Mouse (Mus musculus) heart, embryonic 13.5 days (tissue): ENCODE results near the gene Nipa2. TPM values are rescaled to one million over a fixed set of nuclear protein-coding genes. Genes with fewer than 3 reads are reported as not detected.

Experiments
- ATAC-seq: fragments of 200-750 bp; cut with Nextera tagmentation; 2 replicates; pipeline ENCODE4 v1.8.0; 2017; ENCODE audit warnings: moderate TSS enrichment; ENCODE audit not compliant: insufficient number of reproducible peaks, low FRiP score, low TSS enrichment; ENCODE audit errors: extremely low read depth
- H3K27ac ChIP-seq: fragments of 300-500 bp; sonication (generic); replicated peaks from 2 replicates; pipeline ENCODE4 v1.5.1; 2015; ENCODE audit warnings: moderate library complexity, mild to moderate bottlenecking, inconsistent platforms
- H3K27me3 ChIP-seq: fragments of 300-500 bp; sonication (generic); replicated peaks from 2 replicates; pipeline ENCODE4 v1.6.1; 2015; ENCODE audit warnings: mild to moderate bottlenecking, inconsistent platforms
- H3K36me3 ChIP-seq: fragments of 300-500 bp; sonication (generic); 2 replicates; pipeline ENCODE4 v1.6.1; 2015; ENCODE audit warnings: mild to moderate bottlenecking, inconsistent platforms
- H3K4me1 ChIP-seq: fragments of 300-500 bp; sonication (generic); 2 replicates; pipeline ENCODE4 v1.6.1; 2015; ENCODE audit warnings: inconsistent platforms
- H3K4me2 ChIP-seq: fragments of 300-500 bp; sonication (generic); 2 replicates; pipeline ENCODE4 v1.6.1; 2015; ENCODE audit warnings: inconsistent platforms, mild to moderate bottlenecking, moderate library complexity
- H3K4me3 ChIP-seq: fragments of 300-500 bp; sonication (generic); 2 replicates; pipeline ENCODE4 v1.5.1; 2015; ENCODE audit warnings: moderate library complexity, mild to moderate bottlenecking, inconsistent platforms
- H3K9ac ChIP-seq: fragments of 300-500 bp; sonication (generic); 2 replicates; pipeline ENCODE4 v1.6.1; 2015; ENCODE audit warnings: inconsistent platforms, mild to moderate bottlenecking, moderate library complexity
- H3K9me3 ChIP-seq: fragments of 300-500 bp; sonication (generic); 2 replicates; pipeline ENCODE4 v1.6.1; 2016; ENCODE audit warnings: inconsistent platforms
- WGBS: fragments of 180-500 bp; shearing (Covaris S2); methylation state at CpG from one replicate; pipeline ENCODE4 v1.1.7; 2015; ENCODE audit warnings: mixed read lengths; 5-methylcytosine and 5-hydroxymethylcytosine counted together
- polyA plus RNA-seq: library from polyadenylated mRNA; unstranded; fragments of >200 nt; fragmentation: Nextera tagmentation; extraction: Ambion mirVana; gene quantifications from 2 replicates; pipeline ENCODE4 v1.2.1, GENCODE M21; 2015

Gene Nipa2
- 35.3 and 36.2 TPM in 2 replicates for polyA plus RNA-seq

GRCm38 (mm10) chr7:55962004-55962908, at the start of gene Nipa2:
TSS of gene Nipa2 (minus strand) at chr7:55962476.
- H3K27me3 ChIP-seq: no peaks in the 10 kb centered on the region
- peak within 1 kb of the TSS; percentile 83 for H3K4me2 ChIP-seq
- H3K9ac ChIP-seq: peak within 1 kb of the TSS; percentile 93
- peaks cover 17% of the 10 kb centered on the region for H3K4me1 ChIP-seq
- peak; percentile 97 for ATAC-seq
- 0% methylated on average over 69 of the region's 70 CpGs for WGBS
- H3K9me3 ChIP-seq: no peaks in the 10 kb centered on the region
- H3K4me3 ChIP-seq: peak within 1 kb of the TSS; percentile 95
- peak within 1 kb of the TSS; percentile 94 for H3K27ac ChIP-seq
- H3K36me3 ChIP-seq: peaks cover 16% of the 10 kb centered on the region; the same call in 1 of the 2 replicates

GRCm38 (mm10) chr7:56011018-56011333, 48.7 kb upstream of the Nipa2 start:
- Histone ChIP-seq H3K9me3 (no peaks in the 10 kb centered on the region), H3K36me3 (no peaks in the 10 kb centered on the region), H3K4me2 (no peak overlapping the region), H3K27ac (no peak overlapping the region), H3K4me3 (no peak overlapping the region), H3K4me1 (0 out of 2 replicates have a peak, but pooled peaks cover 4% of the 10 kb centered on the region), H3K9ac (no peak overlapping the region), H3K27me3 (no peaks in the 10 kb centered on the region)
- no peak for ATAC-seq

- no peak overlapping the region for H3K4me3 ChIP-seq
- no peaks in the 10 kb centered on the region for H3K9me3 ChIP-seq
- no peak for ATAC-seq
- 79% methylated on average over 4 of the region's 4 CpGs for WGBS
- no peaks in the 10 kb centered on the region for H3K36me3 ChIP-seq
- no peaks in the 10 kb centered on the region for H3K27me3 ChIP-seq
- no peak overlapping the region for H3K27ac ChIP-seq
- H3K9ac ChIP-seq: no peak overlapping the region
- H3K4me2 ChIP-seq: no peak overlapping the region
- 0 out of 2 replicates have a peak, but pooled peaks cover 4% of the 10 kb centered on the region for H3K4me1 ChIP-seq
These were observed 48.2 kb upstream of the Nipa2 start for GRCm38 (mm10) chr7:56010318-56011017.

DNA sequence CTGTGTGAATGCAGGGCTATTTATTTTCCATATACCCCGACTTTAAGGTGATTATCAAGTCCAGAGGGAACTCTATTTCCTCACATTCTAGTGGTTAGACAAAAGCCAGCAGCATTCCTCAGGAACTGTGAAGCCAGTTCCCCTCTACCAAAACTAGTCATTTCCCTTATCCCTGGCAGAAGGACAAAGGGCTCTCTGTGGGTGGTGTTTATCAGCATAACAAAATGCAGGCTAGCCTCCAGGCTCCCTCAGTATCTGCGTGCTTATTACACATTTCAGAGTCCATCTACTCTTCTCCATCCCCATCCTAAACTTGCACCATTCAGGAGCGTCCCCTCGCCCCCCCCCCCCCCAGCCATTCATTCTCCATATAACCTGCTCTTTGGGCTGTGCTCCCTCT, 36.7 kb upstream of the Nipa2 start:
- peaks cover 10% of the 10 kb centered on the region for H3K4me1 ChIP-seq
- H3K9me3 ChIP-seq: no peaks in the 10 kb centered on the region
- no peak for ATAC-seq
- H3K4me2 ChIP-seq: peak overlapping the region; percentile 16; the same call in 1 of the 2 replicates
- no peaks in the 10 kb centered on the region for H3K27me3 ChIP-seq
- H3K4me3 ChIP-seq: no peak overlapping the region
- 10% methylated on average over 3 of the region's 4 CpGs for WGBS
- no peaks in the 10 kb centered on the region for H3K36me3 ChIP-seq
- no peak overlapping the region for H3K27ac ChIP-seq
- no peak overlapping the region for H3K9ac ChIP-seq

DNA sequence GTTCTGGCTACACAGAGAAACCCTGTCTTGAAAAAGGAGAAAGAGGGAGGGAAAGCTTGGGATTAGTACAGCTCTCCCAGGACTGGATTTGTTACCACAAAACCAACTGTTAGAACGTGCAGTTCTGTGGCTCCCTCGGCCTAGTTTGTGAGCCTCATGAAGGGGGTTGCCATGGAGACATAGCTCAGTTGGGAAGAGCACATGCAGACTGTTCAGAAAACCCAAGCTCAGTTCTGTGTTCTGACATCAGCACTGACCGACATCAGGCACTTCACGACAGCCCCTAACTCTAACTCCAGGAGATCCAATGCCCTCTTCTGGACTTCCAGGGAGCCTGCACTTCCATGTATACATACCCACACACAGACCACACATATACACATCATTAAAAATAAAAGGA, 32.7 kb upstream of the Nipa2 start:
- H3K9ac ChIP-seq: no peak overlapping the region
- H3K27ac ChIP-seq: no peak overlapping the region
- no peak overlapping the region for H3K4me3 ChIP-seq
- peaks cover 10% of the 10 kb centered on the region for H3K4me1 ChIP-seq
- no peak for ATAC-seq
- no peaks in the 10 kb centered on the region for H3K27me3 ChIP-seq
- H3K9me3 ChIP-seq: no peaks in the 10 kb centered on the region
- H3K4me2 ChIP-seq: no peak overlapping the region
- no peaks in the 10 kb centered on the region for H3K36me3 ChIP-seq
- WGBS: 70% methylated on average over 4 of the region's 4 CpGs

DNA sequence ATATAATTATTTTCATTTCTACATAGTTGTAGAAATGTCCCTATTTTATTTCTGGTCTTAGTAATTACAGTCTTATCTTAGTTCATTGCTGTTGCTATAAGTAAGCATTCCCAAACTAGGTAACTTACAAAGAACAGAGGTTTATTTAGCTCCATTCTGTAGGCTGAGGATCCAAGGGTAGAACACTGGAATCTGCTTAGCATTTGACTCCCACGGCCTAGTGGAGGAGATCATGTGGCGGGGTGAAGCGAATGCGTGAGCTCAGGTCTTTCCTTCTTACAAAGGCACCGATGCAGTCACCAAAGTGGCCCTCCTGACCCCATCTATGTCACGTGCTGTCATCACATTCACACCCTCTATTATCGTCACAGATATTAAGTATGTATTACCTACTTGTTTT, 29.6 kb upstream of the Nipa2 start:
- no peak overlapping the region for H3K9ac ChIP-seq
- WGBS: 69% methylated on average over 7 of the region's 7 CpGs
- ATAC-seq: no peak

GRCm38 (mm10) chr7:55991129-55991528, 28.9 kb upstream of the Nipa2 start:
- WGBS: 88% methylated on average over 3 of the region's 3 CpGs
- Histone ChIP-seq H3K4me2 (no peak overlapping the region), H3K36me3 (no peaks in the 10 kb centered on the region), H3K27ac (no peak overlapping the region), H3K4me1 (no peaks in the 10 kb centered on the region), H3K9me3 (no peaks in the 10 kb centered on the region), H3K4me3 (no peak overlapping the region), H3K9ac (no peak overlapping the region), H3K27me3 (no peaks in the 10 kb centered on the region)
- ATAC-seq: no peak

More for the DNA sequence above, 29.6 kb upstream of the Nipa2 start:
- no peak overlapping the region for H3K27ac ChIP-seq
- no peaks in the 10 kb centered on the region for H3K36me3 ChIP-seq
- no peak overlapping the region for H3K4me2 ChIP-seq
- no peaks in the 10 kb centered on the region for H3K4me1 ChIP-seq
- no peaks in the 10 kb centered on the region for H3K9me3 ChIP-seq
- no peak overlapping the region for H3K4me3 ChIP-seq
- no peaks in the 10 kb centered on the region for H3K27me3 ChIP-seq

DNA sequence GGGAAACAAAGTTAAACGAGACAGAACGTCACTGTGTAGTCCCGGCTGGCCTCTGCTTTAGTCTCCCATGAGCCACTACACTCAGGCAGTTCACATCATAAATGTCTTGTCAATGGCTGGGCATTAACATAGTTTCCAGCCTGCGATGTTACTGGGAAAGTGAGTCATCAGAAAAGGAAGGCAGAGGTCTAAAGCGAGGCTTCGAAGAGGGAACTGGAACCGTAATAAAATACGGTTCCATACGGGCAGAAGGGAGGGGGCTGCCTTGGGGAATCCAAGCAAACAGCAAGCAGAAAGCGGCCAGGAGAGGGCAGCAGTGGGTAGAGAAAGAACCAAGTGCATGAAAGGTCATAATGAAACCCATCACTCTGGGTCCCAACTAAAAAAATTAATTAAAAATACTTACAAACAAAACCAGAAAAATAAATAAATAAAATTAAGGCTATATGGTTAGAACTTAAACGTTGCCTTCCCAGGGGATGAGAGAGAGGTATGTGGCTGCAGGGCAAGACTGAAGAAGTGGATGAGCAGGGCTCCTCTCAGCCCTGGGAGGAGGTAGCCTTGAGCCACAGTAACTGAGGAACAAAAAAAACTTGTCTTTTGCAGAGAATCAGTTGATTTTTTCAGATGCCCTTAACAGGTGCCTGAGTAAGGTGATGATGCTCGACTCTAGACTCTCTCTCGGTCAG, 24.4 kb upstream of the Nipa2 start:
- WGBS: 29% methylated on average over 13 of the region's 13 CpGs
- Histone ChIP-seq H3K36me3 (no peaks in the 10 kb centered on the region), H3K4me2 (peak overlapping the region; percentile 62), H3K9me3 (no peaks in the 10 kb centered on the region), H3K27ac (no peak overlapping the region), H3K27me3 (no peaks in the 10 kb centered on the region), H3K4me3 (peak overlapping the region; percentile 35), H3K9ac (peak overlapping the region; percentile 67; the same call in 1 of the 2 replicates), H3K4me1 (no peaks in the 10 kb centered on the region)
- no peak for ATAC-seq

GRCm38 (mm10) chr7:55984754-55985153, 22.5 kb upstream of the Nipa2 start:
- whole genome bisulfite sequencing: 75% methylated on average over 4 of the region's 4 CpGs
- H3K4me1 ChIP-seq: no peaks in the 10 kb centered on the region
- H3K4me3 ChIP-seq: no peak overlapping the region
- H3K27ac ChIP-seq: no peak overlapping the region
- no peak overlapping the region for H3K9ac ChIP-seq
- no peak for ATAC-seq
- no peaks in the 10 kb centered on the region for H3K9me3 ChIP-seq
- H3K36me3 ChIP-seq: peaks cover 3% of the 10 kb centered on the region; the same call in 1 of the 2 replicates
- H3K4me2 ChIP-seq: no peak overlapping the region
- H3K27me3 ChIP-seq: no peaks in the 10 kb centered on the region

- Histone ChIP-seq H3K27ac (no peak overlapping the region), H3K4me2 (no peak overlapping the region), H3K4me1 (no peaks in the 10 kb centered on the region), H3K9ac (no peak overlapping the region), H3K27me3 (no peaks in the 10 kb centered on the region), H3K9me3 (no peaks in the 10 kb centered on the region), H3K36me3 (peaks cover 15% of the 10 kb centered on the region), H3K4me3 (no peak overlapping the region)
- 85% methylated on average over 5 of the region's 5 CpGs for whole genome bisulfite sequencing
- ATAC-seq: no peak
These were observed 20.8 kb upstream of the Nipa2 start for GRCm38 (mm10) chr7:55983107-55983506.

GRCm38 (mm10) chr7:55982010-55982700, 19.9 kb upstream of the Nipa2 start:
- Histone ChIP-seq H3K36me3 (peaks cover 15% of the 10 kb centered on the region), H3K4me3 (no peak overlapping the region), H3K27ac (no peak overlapping the region), H3K4me2 (no peak overlapping the region), H3K9ac (no peak overlapping the region), H3K4me1 (no peaks in the 10 kb centered on the region), H3K9me3 (no peaks in the 10 kb centered on the region), H3K27me3 (no peaks in the 10 kb centered on the region)
- no peak for ATAC-seq
- 77% methylated on average over 10 of the region's 10 CpGs for WGBS
